Mouse (Mus musculus) G1E (cell line): Measurements from ENCODE around the gene Psmd2. TPM values are rescaled to one million over a fixed set of nuclear protein-coding genes. Genes with fewer than 3 reads are reported as not detected.
A peak's percentile ranks its signal among the peaks of the same experiment; 100 is the strongest.

ENCODE experiments used
- ATAC-seq: 2 replicates; pipeline ENCODE4 v1.8.0; 2016; ENCODE audit warnings: mild to moderate bottlenecking; ENCODE audit not compliant: insufficient number of reproducible peaks, poor library complexity, low FRiP score, severe bottlenecking; ENCODE audit errors: extremely low read depth
- DNase-seq: peaks from one replicate; pipeline ENCODE4 v3.0.0; 2012; ENCODE audit warnings: low spot score
- H3K27me3 ChIP-seq: 2 replicates; pipeline ENCODE4 v1.6.1; 2012; ENCODE audit warnings: mild to moderate bottlenecking, low read length, inconsistent platforms; ENCODE audit not compliant: insufficient read depth
- H3K36me3 ChIP-seq: replicated peaks from 2 replicates; pipeline ENCODE3; 2012; ENCODE audit warnings: mild to moderate bottlenecking, inconsistent platforms
- H3K4me1 ChIP-seq: 2 replicates; pipeline ENCODE4 v1.6.1; 2012; ENCODE audit warnings: low read depth, low read length, inconsistent platforms, mixed read lengths; ENCODE audit not compliant: insufficient read depth
- H3K4me3 ChIP-seq: 2 replicates; pipeline ENCODE4 v1.5.1; 2012; ENCODE audit warnings: low read depth, mild to moderate bottlenecking, inconsistent platforms, low read length, moderate library complexity, mixed read lengths
- H3K9me3 ChIP-seq: replicated peaks from 2 replicates; pipeline ENCODE4 v1.6.1; 2012; ENCODE audit warnings: inconsistent platforms
- CTCF ChIP-seq: IDR thresholded peaks from 2 replicates; pipeline ENCODE4 v1.5.1; 2012; ENCODE audit warnings: low read depth, low read length, inconsistent platforms, mixed read lengths
- GATA1 ChIP-seq: IDR thresholded peaks from 2 replicates; pipeline ENCODE4 v1.6.1; 2012; ENCODE audit warnings: borderline replicate concordance, low read length, inconsistent platforms, mixed read lengths
- GATA2 ChIP-seq: IDR thresholded peaks from 2 replicates; pipeline ENCODE4 v1.6.1; 2012; ENCODE audit warnings: low read depth, low read length, inconsistent platforms, borderline replicate concordance
- POLR2AphosphoS5 ChIP-seq: IDR thresholded peaks from 2 replicates; pipeline ENCODE4 v1.6.1; 2012; ENCODE audit warnings: low read depth, low read length, inconsistent platforms; ENCODE audit not compliant: insufficient replicate concordance
- TAL1 ChIP-seq: conservative IDR thresholded peaks from 2 replicates; pipeline ENCODE4 v1.6.1; 2012; ENCODE audit warnings: low read depth, low read length, inconsistent platforms, mixed read lengths
- polyA plus RNA-seq: library from polyadenylated mRNA; stranded (reverse); fragments of >175 nt; gene quantifications from 2 replicates; pipeline ENCODE4 v1.2.3, GENCODE M21; 2012
- total RNA-seq, 2 experiments: library from RNA; stranded (forward) in 1 of 2; stranded (reverse) in 1 of 2; fragments of 200-1000 nt in 1 of 2; fragments of >200 nt in 1 of 2; fragmentation: Nextera tagmentation in 1 of 2; gene quantifications; 2 replicates each; pipeline ENCODE4 v1.2.3; 2014 to 2017

Psmd2 gene
- total and polyA plus RNA-seq, 3 experiments, result 205 to 352 (median 273) TPM

GRCm38 (mm10) chr16:20710810-20711209, 59.4 kb downstream of the Psmd2 start:
- DNase-seq (no peak), ATAC-seq (no peak)
- Histone ChIP-seq H3K4me1 (peaks cover 98% of the 10 kb centered on the region), H3K36me3 (peaks cover 87% of the 10 kb centered on the region), H3K9me3 (no peaks in the 10 kb centered on the region), H3K27me3 (no peaks in the 10 kb centered on the region), H3K4me3 (no peak overlapping the region)
- no peak for TF ChIP-seq GATA2
- 0 out of 2 replicates have a peak, but pooled peaks have one; percentile 12 for TF ChIP-seq CTCF

- Histone ChIP-seq H3K4me3 (peak overlapping the region; percentile 87), H3K9me3 (no peaks in the 10 kb centered on the region), H3K4me1 (peaks cover 97% of the 10 kb centered on the region), H3K27me3 (no peaks in the 10 kb centered on the region), H3K36me3 (peaks cover 75% of the 10 kb centered on the region)
- DNase-seq (no peak), ATAC-seq (no peak)
- TF ChIP-seq CTCF (no peak), GATA2 (no peak), POLR2AphosphoS5 (no peak), GATA1 (no peak), TAL1 (no peak)
These were observed 60.7 kb downstream of the Psmd2 start for GRCm38 (mm10) chr16:20712190-20712589.

- H3K9me3 ChIP-seq, result no peaks in the 10 kb centered on the region
- peak; percentile 43; the same call in 1 of the 2 replicates for TF ChIP-seq TAL1
- TF ChIP-seq GATA2, result no peak
- TF ChIP-seq CTCF, result no peak
- no peak for DNase-seq
- peaks cover 68% of the 10 kb centered on the region for H3K36me3 ChIP-seq
- ATAC-seq, result no peak
- H3K27me3 ChIP-seq, result no peaks in the 10 kb centered on the region
- H3K4me1 ChIP-seq, result peaks cover 91% of the 10 kb centered on the region
- peak overlapping the region; percentile 87; the same call in 1 of the 2 replicates for H3K4me3 ChIP-seq
These were observed 61.4 kb downstream of the Psmd2 start for GRCm38 (mm10) chr16:20712889-20713288.

Other genes with a start within 250 kb of the Psmd2 start
- gene Abcc5, start 225.3 kb upstream of the Psmd2 start, total RNA-seq (2014; fragmentation: Nextera tagmentation), result 59.5 and 76.4 TPM in 2 replicates
- 20.7 and 24.6 TPM in 2 replicates for gene Abcc5, start 225.3 kb upstream of the Psmd2 start, total RNA-seq (2017)
- gene Abcc5, start 225.3 kb upstream of the Psmd2 start, polyA plus RNA-seq, result 3.2 and 3.6 TPM in 2 replicates
- gene Eif2b5, start 152.8 kb upstream of the Psmd2 start, total RNA-seq (2014; fragmentation: Nextera tagmentation), result 40.5 and 43.6 TPM in 2 replicates
- 105 and 107 TPM in 2 replicates for gene Eif2b5, start 152.8 kb upstream of the Psmd2 start, total RNA-seq (2017)
- gene Eif2b5, start 152.8 kb upstream of the Psmd2 start, polyA plus RNA-seq, result 24.8 and 25.5 TPM in 2 replicates
- 51.8 and 57.2 TPM in 2 replicates for gene Dvl3, start 134.7 kb upstream of the Psmd2 start, total RNA-seq (2014; fragmentation: Nextera tagmentation)
- gene Dvl3, start 134.7 kb upstream of the Psmd2 start, total RNA-seq (2017), result 2.8 and 3.0 TPM in 2 replicates
- gene Dvl3, start 134.7 kb upstream of the Psmd2 start, polyA plus RNA-seq, result 26.9 and 28.2 TPM in 2 replicates
- gene Ap2m1, start 116.2 kb upstream of the Psmd2 start, total RNA-seq (2014; fragmentation: Nextera tagmentation), result 302 and 342 TPM in 2 replicates
- 173 and 186 TPM in 2 replicates for gene Ap2m1, start 116.2 kb upstream of the Psmd2 start, total RNA-seq (2017)
- gene Ap2m1, start 116.2 kb upstream of the Psmd2 start, polyA plus RNA-seq, result 67.5 and 73.4 TPM in 2 replicates
- 34.6 and 35.1 TPM in 2 replicates for gene Abcf3, start 103.1 kb upstream of the Psmd2 start, total RNA-seq (2014; fragmentation: Nextera tagmentation)
- gene Abcf3, start 103.1 kb upstream of the Psmd2 start, total RNA-seq (2017), result 66.1 and 70.1 TPM in 2 replicates
- gene Abcf3, start 103.1 kb upstream of the Psmd2 start, polyA plus RNA-seq, result 21.1 and 22.1 TPM in 2 replicates
- not detected in 2 replicates for gene Vwa5b2, start 62.2 kb upstream of the Psmd2 start, total RNA-seq (2014; fragmentation: Nextera tagmentation)
- gene Vwa5b2, start 62.2 kb upstream of the Psmd2 start, total RNA-seq (2017), result 0.29 TPM in 1 of 2 replicates, not detected in the other
- gene Vwa5b2, start 62.2 kb upstream of the Psmd2 start, polyA plus RNA-seq, result 0.02 and 0.07 TPM in 2 replicates
- 16.4 and 22.1 TPM in 2 replicates for gene Eef1akmt4, start 40.1 kb upstream of the Psmd2 start, total RNA-seq (2014; fragmentation: Nextera tagmentation)
- gene Eef1akmt4, start 40.1 kb upstream of the Psmd2 start, total RNA-seq (2017), result 9.8 and 11.5 TPM in 2 replicates
- gene Eef1akmt4, start 40.1 kb upstream of the Psmd2 start, polyA plus RNA-seq, result 6.0 and 8.7 TPM in 2 replicates
- not detected in 2 replicates for gene Gm49333, start 40.0 kb upstream of the Psmd2 start, total RNA-seq (2014; fragmentation: Nextera tagmentation)
- not detected in 2 replicates for gene Gm49333, start 40.0 kb upstream of the Psmd2 start, total RNA-seq (2017)
- gene Gm49333, start 40.0 kb upstream of the Psmd2 start, polyA plus RNA-seq, result not detected in 2 replicates
- gene Alg3, start 39.9 kb upstream of the Psmd2 start, total RNA-seq (2014; fragmentation: Nextera tagmentation), result 36.3 and 45.6 TPM in 2 replicates
- 9.9 and 12.0 TPM in 2 replicates for gene Alg3, start 39.9 kb upstream of the Psmd2 start, total RNA-seq (2017)
- gene Alg3, start 39.9 kb upstream of the Psmd2 start, polyA plus RNA-seq, result 5.5 and 12.8 TPM in 2 replicates
- gene Camk2n2, start 30.4 kb upstream of the Psmd2 start, total RNA-seq (2014; fragmentation: Nextera tagmentation), result not detected in 2 replicates
- 0.22 and 0.58 TPM in 2 replicates for gene Camk2n2, start 30.4 kb upstream of the Psmd2 start, total RNA-seq (2017)
- gene Camk2n2, start 30.4 kb upstream of the Psmd2 start, polyA plus RNA-seq, result 1.1 and 1.2 TPM in 2 replicates
- 0.58 TPM in 1 of 2 replicates, not detected in the other for gene Ece2, start 21.8 kb upstream of the Psmd2 start, total RNA-seq (2014; fragmentation: Nextera tagmentation)
- 0.12 and 0.16 TPM in 2 replicates for gene Ece2, start 21.8 kb upstream of the Psmd2 start, total RNA-seq (2017)
- not detected in 2 replicates for gene Ece2, start 21.8 kb upstream of the Psmd2 start, polyA plus RNA-seq
- 325 and 411 TPM in 2 replicates for gene Eif4g1, start 16.7 kb downstream of the Psmd2 start, total RNA-seq (2014; fragmentation: Nextera tagmentation)
- gene Eif4g1, start 16.7 kb downstream of the Psmd2 start, total RNA-seq (2017), result 257 and 270 TPM in 2 replicates
- gene Eif4g1, start 16.7 kb downstream of the Psmd2 start, polyA plus RNA-seq, result 957 and 1,213 TPM in 2 replicates
- 3.1 and 3.9 TPM in 2 replicates for gene Fam131a, start 41.6 kb downstream of the Psmd2 start, total RNA-seq (2014; fragmentation: Nextera tagmentation)
- 1.2 and 2.6 TPM in 2 replicates for gene Fam131a, start 41.6 kb downstream of the Psmd2 start, total RNA-seq (2017)
- 9.5 and 10.1 TPM in 2 replicates for gene Fam131a, start 41.6 kb downstream of the Psmd2 start, polyA plus RNA-seq
- gene Polr2h, start 66.0 kb downstream of the Psmd2 start, total RNA-seq (2014; fragmentation: Nextera tagmentation), result 17.5 and 22.7 TPM in 2 replicates
- gene Polr2h, start 66.0 kb downstream of the Psmd2 start, total RNA-seq (2017), result 95.7 and 97.6 TPM in 2 replicates
- 3.3 and 6.1 TPM in 2 replicates for gene Polr2h, start 66.0 kb downstream of the Psmd2 start, polyA plus RNA-seq
- 25.8 and 26.7 TPM in 2 replicates for gene Clcn2, start 66.1 kb downstream of the Psmd2 start, total RNA-seq (2014; fragmentation: Nextera tagmentation)
- gene Clcn2, start 66.1 kb downstream of the Psmd2 start, total RNA-seq (2017), result 16.4 and 23.3 TPM in 2 replicates
- gene Clcn2, start 66.1 kb downstream of the Psmd2 start, polyA plus RNA-seq, result 32.6 and 55.5 TPM in 2 replicates
- not detected in 2 replicates for gene Chrd, start 81.5 kb downstream of the Psmd2 start, total RNA-seq (2014; fragmentation: Nextera tagmentation)
- 0.05 and 0.06 TPM in 2 replicates for gene Chrd, start 81.5 kb downstream of the Psmd2 start, total RNA-seq (2017)
- not detected in 2 replicates for gene Chrd, start 81.5 kb downstream of the Psmd2 start, polyA plus RNA-seq
- gene Thpo, start 82.9 kb downstream of the Psmd2 start, total RNA-seq (2014; fragmentation: Nextera tagmentation), result not detected in 2 replicates
- not detected in 2 replicates for gene Thpo, start 82.9 kb downstream of the Psmd2 start, total RNA-seq (2017)
- gene Thpo, start 82.9 kb downstream of the Psmd2 start, polyA plus RNA-seq, result not detected in 2 replicates